Mouse (Mus musculus) heart, postnatal 25 days (tissue): ENCODE measurements around the gene Zfp825. TPM values are rescaled to one million over a fixed set of nuclear protein-coding genes. Genes with fewer than 3 reads are reported as not detected.

Source experiments
- total RNA-seq, 2 experiments: library from RNA; stranded (reverse); gene quantifications; 2 replicates each; pipeline ENCODE4 v1.2.3; 2021

Gene Zfp825
- total RNA-seq, 2 experiments from 2014 or later: 5.9 to 6.7 TPM

Other genes with a start within 250 kb of the Zfp825 start
- gene Ahrr, start 201.7 kb downstream of the Zfp825 start, total RNA-seq: under 1 TPM; 0.50 to 0.83 TPM
- gene Pdcd6, start 176.4 kb downstream of the Zfp825 start, total RNA-seq: 10 to 100 TPM; 40.1 to 40.8 TPM
- gene Sdha, start 143.7 kb downstream of the Zfp825 start, total RNA-seq: 1,000 to 10,000 TPM; 1,489 to 1,582 TPM
- 10 to 100 TPM; 42.2 to 48.6 TPM for gene Ccdc127, start 143.7 kb downstream of the Zfp825 start, total RNA-seq
- 10 to 100 TPM; 73.0 to 78.4 TPM for gene Lrrc14b, start 130.0 kb downstream of the Zfp825 start, total RNA-seq
- gene Zfp72, start 103.2 kb downstream of the Zfp825 start, total RNA-seq: 1 to 10 TPM; 2.7 to 4.0 TPM
- 100 to 1,000 TPM; 243 to 246 TPM for gene Ftl1-ps1, start 94.3 kb downstream of the Zfp825 start, total RNA-seq
- 10 to 100 TPM; 37.7 to 48.1 TPM for gene Erap1, start 145.6 kb upstream of the Zfp825 start, total RNA-seq